Mouse (Mus musculus) E14TG2a.4 (cell line): Measurements from ENCODE around the gene Hip1.
"Not testable (repeated sequence)": the region's sequence is repeated elsewhere in the genome, so short reads cannot be mapped to it uniquely, and the experiment has no call there.

Source experiments
- H3K27me3 ChIP-seq: 2 replicates; pipeline ENCODE4 v1.6.1; 2014; ENCODE audit warnings: low read length, control low read depth; ENCODE audit not compliant: insufficient read depth
- H3K36me3 ChIP-seq: 2 replicates; pipeline ENCODE4 v1.6.1; 2014; ENCODE audit warnings: low read length, control low read depth; ENCODE audit not compliant: insufficient read depth
- H3K4me1 ChIP-seq: replicated peaks from 2 replicates; pipeline ENCODE4 v1.6.1; 2014; ENCODE audit warnings: low read depth, low read length, control low read depth
- H3K4me3 ChIP-seq: replicated peaks from 2 replicates; pipeline ENCODE4 v1.5.1; 2014; ENCODE audit warnings: mild to moderate bottlenecking, low read length
- H3K9me3 ChIP-seq: 2 replicates; pipeline ENCODE4 v1.6.1; 2014; ENCODE audit warnings: low read length, control low read depth
- CTCF ChIP-seq: conservative IDR thresholded peaks from 2 replicates; pipeline ENCODE4 v1.5.1; 2014; ENCODE audit warnings: low read length
- NANOG ChIP-seq: IDR thresholded peaks from 2 replicates; pipeline ENCODE4 v1.6.1; 2014; ENCODE audit warnings: borderline replicate concordance, low read length, mixed read lengths
- POU5F1 ChIP-seq: IDR thresholded peaks from 2 replicates; pipeline ENCODE4 v1.6.1; 2014; ENCODE audit warnings: low read length, borderline replicate concordance

Hip1 gene

DNA sequence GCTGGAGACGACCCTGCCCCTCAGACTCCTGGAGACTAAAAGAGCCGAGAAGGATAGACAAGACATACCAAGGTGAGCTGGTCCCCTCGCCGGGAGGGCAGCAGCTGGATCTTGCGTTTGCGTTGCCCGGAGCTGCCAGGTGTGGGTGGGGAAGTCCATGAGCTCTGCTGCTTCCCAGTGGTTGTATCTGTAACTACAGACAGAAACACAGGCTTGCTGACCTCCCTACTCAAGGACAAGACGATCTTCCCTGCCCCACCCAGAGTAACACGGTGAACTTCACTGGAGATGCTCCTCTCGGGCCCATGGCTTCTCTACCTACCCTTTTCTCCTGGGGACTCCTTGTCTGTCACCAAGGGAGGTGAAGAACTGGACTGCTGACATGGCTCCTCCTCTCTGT lies 161.1 kb downstream of the Hip1 start:
- Histone ChIP-seq H3K4me1 (peaks cover 28% of the 10 kb centered on the region), H3K36me3 (peaks cover 98% of the 10 kb centered on the region), H3K9me3 (no peaks in the 10 kb centered on the region), H3K27me3 (no peaks in the 10 kb centered on the region), H3K4me3 (no peak overlapping the region)
- no peak for TF ChIP-seq POU5F1
- no peak for TF ChIP-seq NANOG
- no peak for TF ChIP-seq CTCF

DNA sequence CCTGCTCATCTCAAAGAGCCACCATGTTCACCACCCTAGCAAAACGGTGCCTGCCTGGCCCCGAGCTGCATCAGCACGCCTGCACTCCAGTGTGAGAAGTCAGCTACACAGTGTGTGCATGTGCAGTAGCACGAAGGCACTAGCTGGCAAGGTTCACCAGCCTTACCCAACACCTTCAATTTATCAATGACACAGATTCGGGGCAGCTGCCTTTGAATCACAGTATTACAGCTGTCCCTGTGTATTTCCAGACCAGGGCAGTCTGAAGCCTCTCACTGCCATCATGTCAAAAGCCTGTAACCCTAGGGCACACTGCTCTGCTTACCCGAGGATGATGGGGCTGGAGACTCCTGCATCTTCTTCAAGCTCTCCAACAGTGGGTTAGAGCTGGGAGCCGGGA lies 162.2 kb downstream of the Hip1 start:
- no peaks in the 10 kb centered on the region for H3K9me3 ChIP-seq
- no peak overlapping the region for H3K4me3 ChIP-seq

DNA sequence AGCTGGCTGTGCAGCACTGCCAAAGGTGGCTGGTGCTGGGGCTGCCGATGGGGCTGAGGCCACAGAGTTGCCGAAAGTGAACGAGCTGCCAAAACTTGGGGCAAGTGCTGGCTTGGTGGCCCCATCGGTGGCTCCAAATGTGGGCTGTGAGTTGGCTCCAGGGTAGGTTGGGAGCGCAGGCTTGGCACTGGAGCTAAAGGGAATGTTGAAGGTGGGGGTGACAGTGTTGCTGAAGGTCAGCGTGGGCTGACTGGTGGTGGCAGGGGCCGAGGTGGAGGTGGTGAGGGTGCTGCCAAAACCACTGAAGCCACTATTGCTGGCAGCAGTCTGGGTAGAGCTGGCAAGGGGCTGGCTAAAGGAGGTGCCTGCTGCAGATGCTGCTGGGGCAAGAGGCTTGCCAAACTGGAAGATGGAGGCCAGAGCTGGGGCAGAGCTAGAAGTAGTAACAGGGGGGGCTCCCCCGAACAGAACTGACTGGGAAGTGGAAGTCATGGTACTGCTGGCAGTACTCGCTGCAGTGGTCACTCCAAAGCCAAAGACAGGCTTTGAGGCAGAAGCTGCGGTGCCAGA lies 163.5 kb downstream of the Hip1 start:
- TF ChIP-seq POU5F1 (no peak), NANOG (no peak), CTCF (no peak)
- Histone ChIP-seq H3K4me1 (peaks cover 28% of the 10 kb centered on the region), H3K9me3 (no peaks in the 10 kb centered on the region), H3K36me3 (peaks cover 98% of the 10 kb centered on the region), H3K4me3 (no peak overlapping the region), H3K27me3 (no peaks in the 10 kb centered on the region)

More for the DNA sequence above, 162.2 kb downstream of the Hip1 start:
- no peaks in the 10 kb centered on the region for H3K27me3 ChIP-seq
- peaks cover 98% of the 10 kb centered on the region for H3K36me3 ChIP-seq
- peaks cover 28% of the 10 kb centered on the region for H3K4me1 ChIP-seq
- TF ChIP-seq NANOG (no peak), POU5F1 (no peak), CTCF (no peak)

DNA sequence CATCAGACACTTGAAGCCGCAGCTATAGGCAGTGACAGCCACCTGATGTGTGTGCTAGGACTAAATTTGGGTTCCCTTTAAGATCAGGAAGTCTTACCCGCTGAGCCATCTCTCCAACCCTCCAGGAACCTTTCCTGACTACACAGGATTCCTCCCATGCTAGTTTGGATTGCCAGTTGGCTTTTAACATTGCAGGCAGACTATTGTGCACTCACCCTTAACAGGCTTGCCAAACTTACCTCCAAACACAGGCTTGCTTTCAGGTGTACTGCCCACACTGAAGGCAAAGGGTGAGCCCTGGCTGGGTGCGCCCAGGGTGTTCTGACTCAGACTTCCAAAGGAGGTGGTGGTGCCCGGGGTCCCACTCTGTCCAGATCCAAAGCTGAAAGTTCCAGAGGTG lies 164.2 kb downstream of the Hip1 start:
- Histone ChIP-seq H3K4me1 (peaks cover 28% of the 10 kb centered on the region), H3K9me3 (no peaks in the 10 kb centered on the region), H3K27me3 (no peaks in the 10 kb centered on the region), H3K36me3 (peaks cover 100% of the 10 kb centered on the region), H3K4me3 (no peak overlapping the region)
- TF ChIP-seq NANOG (no peak), CTCF (no peak), POU5F1 (no peak)

DNA sequence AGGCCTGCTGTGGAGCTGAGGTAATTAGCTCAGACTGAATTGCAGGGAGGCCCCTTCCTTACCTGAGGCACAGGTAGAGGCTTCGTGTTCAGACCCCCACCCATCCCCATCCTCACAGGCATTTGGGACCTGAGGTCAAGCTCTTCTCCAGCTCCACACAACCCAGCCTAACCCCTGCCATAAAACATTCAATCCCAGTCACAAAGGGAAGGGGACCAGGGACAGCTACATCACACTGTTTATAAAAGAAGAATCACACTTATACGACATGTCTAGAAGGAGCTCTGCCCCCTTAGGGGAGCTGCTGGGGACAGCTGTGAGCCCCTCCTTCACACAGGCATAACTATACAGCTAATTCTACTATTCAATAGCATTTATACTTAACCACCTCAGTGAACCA lies 168.6 kb downstream of the Hip1 start:
- Histone ChIP-seq H3K36me3 (peaks cover 99% of the 10 kb centered on the region), H3K4me3 (no peak overlapping the region), H3K27me3 (no peaks in the 10 kb centered on the region), H3K9me3 (no peaks in the 10 kb centered on the region), H3K4me1 (peaks cover 19% of the 10 kb centered on the region)
- no peak for TF ChIP-seq POU5F1
- no peak for TF ChIP-seq NANOG
- no peak for TF ChIP-seq CTCF

DNA sequence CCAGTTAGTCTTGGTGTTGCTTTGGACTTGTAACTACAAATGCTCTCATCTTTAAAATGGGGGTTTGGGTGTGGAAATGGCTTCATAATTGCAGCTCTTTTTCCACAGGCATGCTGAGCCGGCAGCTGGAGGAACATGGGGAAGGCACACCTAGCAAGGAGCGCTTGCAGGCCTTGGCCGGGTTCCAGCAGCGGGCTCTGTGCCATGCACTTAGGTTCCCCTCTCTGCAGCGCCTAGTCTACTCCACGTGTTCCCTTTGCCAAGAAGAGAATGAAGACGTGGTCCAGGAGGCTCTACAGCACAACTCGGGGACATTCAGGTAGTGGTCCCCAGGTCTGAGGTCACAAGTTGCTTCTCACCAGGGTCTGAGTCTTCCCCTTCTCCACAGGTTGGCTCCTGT lies 169.8 kb downstream of the Hip1 start:
- Histone ChIP-seq H3K4me3 (no peak overlapping the region), H3K36me3 (peaks cover 88% of the 10 kb centered on the region), H3K4me1 (peaks cover 29% of the 10 kb centered on the region), H3K9me3 (no peaks in the 10 kb centered on the region), H3K27me3 (no peaks in the 10 kb centered on the region)
- no peak for TF ChIP-seq CTCF
- TF ChIP-seq NANOG: no peak
- TF ChIP-seq POU5F1: no peak

DNA sequence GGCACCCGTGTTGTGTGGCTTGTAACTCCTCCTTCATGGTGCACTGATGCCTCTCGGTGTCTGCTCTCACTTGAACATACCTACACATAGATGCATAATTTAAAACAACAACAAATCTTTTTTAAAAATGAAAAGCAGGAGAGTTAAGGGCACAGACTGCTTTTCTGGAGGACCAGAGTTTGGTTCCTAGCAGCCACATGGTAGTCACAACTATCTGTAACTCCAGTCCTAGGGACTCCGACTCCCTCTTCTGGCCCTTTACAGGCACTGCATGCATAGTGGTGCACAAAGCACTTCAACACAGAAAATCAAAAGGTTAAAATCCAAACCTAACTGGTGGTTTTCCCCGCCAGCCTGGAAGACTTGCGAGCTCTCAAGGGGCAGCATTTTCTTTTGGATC lies 171.3 kb downstream of the Hip1 start:
- peaks cover 73% of the 10 kb centered on the region for H3K36me3 ChIP-seq

DNA sequence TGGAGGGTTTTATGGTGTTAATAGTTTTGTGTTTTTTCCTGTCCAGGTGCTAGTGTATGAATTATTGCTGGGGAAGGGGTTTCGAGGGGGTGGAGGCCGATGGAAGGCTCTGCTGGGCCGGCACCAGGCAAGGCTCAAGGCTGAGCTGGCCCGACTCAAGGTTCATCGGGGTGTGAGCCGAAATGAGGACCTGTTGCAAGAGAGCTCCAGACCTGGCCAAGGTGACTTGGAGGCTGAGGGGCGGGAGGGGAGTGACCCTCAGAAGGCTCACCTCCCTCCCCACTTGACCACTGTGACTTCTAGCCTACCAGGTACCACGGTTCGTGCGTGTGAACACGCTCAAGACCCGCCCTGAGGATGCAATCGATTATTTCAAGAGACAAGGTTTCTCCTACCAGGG lies 173.7 kb downstream of the Hip1 start:
- Histone ChIP-seq H3K4me1 (peaks cover 32% of the 10 kb centered on the region), H3K27me3 (no peaks in the 10 kb centered on the region), H3K36me3 (peaks cover 49% of the 10 kb centered on the region), H3K9me3 (no peaks in the 10 kb centered on the region), H3K4me3 (no peak overlapping the region; the same call in 1 of the 2 replicates)
- TF ChIP-seq CTCF (no peak), POU5F1 (no peak)

More for the DNA sequence above, 171.3 kb downstream of the Hip1 start:
- Histone ChIP-seq H3K4me3 (no peak overlapping the region), H3K4me1 (peaks cover 27% of the 10 kb centered on the region), H3K27me3 (no peaks in the 10 kb centered on the region), H3K9me3 (no peaks in the 10 kb centered on the region)
- TF ChIP-seq CTCF (peak; percentile 69), NANOG (no peak), POU5F1 (no peak)

DNA sequence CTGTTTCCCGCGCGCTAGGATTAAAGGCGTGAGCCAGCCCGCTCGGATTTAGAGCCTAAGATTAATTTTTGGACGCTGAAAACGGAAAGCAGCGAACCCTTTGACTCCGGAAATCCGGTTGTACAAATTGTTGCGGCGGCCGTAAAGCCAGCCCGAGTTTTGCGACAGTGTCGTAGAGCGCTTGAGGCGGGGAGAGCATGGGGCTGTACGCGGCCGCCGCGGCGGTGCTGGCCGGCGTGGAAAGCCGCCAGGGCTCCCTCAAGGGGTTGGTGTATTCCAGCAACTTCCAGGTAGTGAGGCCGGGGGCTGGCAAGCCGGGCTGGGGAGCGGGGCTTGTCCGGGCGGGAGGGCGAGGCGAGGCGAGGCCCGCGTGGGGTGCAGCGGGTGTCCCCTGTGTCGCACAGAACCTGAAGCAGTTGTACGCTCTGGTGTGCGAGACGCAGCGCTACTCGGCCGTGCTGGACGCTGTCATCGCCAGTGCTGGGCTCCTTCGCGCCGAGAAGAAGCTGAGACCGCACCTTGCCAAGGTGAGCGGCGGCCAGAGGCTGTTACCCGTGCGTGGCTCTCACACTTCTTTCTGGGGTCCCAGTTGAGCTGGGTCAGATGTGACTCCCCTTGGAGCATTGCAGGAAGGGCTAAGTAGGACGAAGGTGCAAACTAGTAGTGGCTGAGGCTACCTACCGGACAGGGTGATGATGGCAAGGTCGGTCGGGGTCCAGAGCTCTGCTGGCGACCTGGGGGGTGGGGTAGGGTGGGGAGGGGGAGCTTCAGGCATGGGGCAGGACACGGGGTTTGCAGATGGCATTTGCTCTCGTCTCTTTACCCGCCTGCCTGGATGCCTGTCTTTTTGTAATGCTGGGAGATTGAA lies 174.9 kb downstream of the Hip1 start, which contains the start of gene Nsun5:
TSS of gene Nsun5 (plus strand) at position 167 of the 868 bp plus-strand sequence.
- Histone ChIP-seq H3K9me3 (no peaks in the 10 kb centered on the region), H3K27me3 (peaks cover 4% of the 10 kb centered on the region; the same call in 1 of the 2 replicates), H3K4me3 (peak within 1 kb of the TSS; percentile 99), H3K36me3 (peaks cover 37% of the 10 kb centered on the region), H3K4me1 (peaks cover 32% of the 10 kb centered on the region)
- TF ChIP-seq POU5F1 (no peak), CTCF (no peak), NANOG (no peak)

DNA sequence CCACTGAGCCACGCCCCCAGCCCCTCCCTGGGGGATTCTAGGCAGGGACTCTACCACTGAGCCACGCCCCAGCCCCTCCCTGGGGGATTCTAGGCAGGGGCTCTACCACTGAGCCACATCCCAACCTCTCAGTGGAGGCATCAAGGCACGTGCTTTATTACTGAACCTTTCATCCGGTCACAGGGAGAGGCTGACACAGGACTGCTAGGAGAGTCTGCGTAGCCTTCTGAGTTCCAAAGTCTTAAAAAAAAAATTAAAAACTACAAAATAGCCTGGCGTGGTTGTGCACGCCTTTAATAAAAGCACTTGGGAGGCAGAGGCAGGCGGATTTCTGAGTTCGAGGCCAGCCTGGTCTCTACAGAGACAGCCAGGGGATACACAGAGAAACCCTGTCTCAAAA lies 175.7 kb downstream of the Hip1 start:
- not testable (repeated sequence) for H3K9me3 ChIP-seq, H3K27me3 ChIP-seq
- peak overlapping the region; percentile 99 for H3K4me3 ChIP-seq
- peaks cover 29% of the 10 kb centered on the region for H3K36me3 ChIP-seq
- peaks cover 31% of the 10 kb centered on the region for H3K4me1 ChIP-seq
